Mouse (Mus musculus): ENCODE measurements at regions not wholly inside any gene's neighbourhood (a gene's known extent, or its start where the extent isn't known, plus 50 kb on each side); places are given as distances from the start of the nearest gene placed in this dataset.

- no peak for DNase-seq (ENCODE audit: low read depth)
These were observed 271.7 kb downstream of the Rps6kc1 start for GRCm38 (mm10) chr1:190639846-190640245.

- no peak for DNase-seq (ENCODE audit: low read depth)
These were observed 276.6 kb downstream of the Rps6kc1 start for GRCm38 (mm10) chr1:190634935-190635334.

- DNase-seq (ENCODE audit: low read depth), result no peak
These were observed 279.9 kb downstream of the Rps6kc1 start for GRCm38 (mm10) chr1:190631641-190632040.

- DNase-seq (ENCODE audit: low read depth), result no peak
These were observed 281.4 kb downstream of the Rps6kc1 start for GRCm38 (mm10) chr1:190630193-190630592.

GRCm38 (mm10) chr1:190623916-190624315 is 287.7 kb downstream of the Rps6kc1 start:
- DNase-seq (ENCODE audit: low read depth), result no peak

GRCm38 (mm10) chr1:190600425-190600824 is 311.1 kb downstream of the Rps6kc1 start:
- DNase-seq (ENCODE audit: low read depth), result no peak

- no peak for DNase-seq (ENCODE audit: low read depth)
These were observed 311.9 kb downstream of the Rps6kc1 start for GRCm38 (mm10) chr1:190599622-190600021.

- DNase-seq (ENCODE audit: low read depth), result no peak
These were observed 315.4 kb downstream of the Rps6kc1 start for GRCm38 (mm10) chr1:190596209-190596608.

- DNase-seq (ENCODE audit: low read depth), result no peak
These were observed 319.9 kb downstream of the Rps6kc1 start for GRCm38 (mm10) chr1:190591621-190592020.

- DNase-seq (ENCODE audit: low read depth), result no peak
These were observed 322.0 kb downstream of the Rps6kc1 start for GRCm38 (mm10) chr1:190589586-190589985.

GRCm38 (mm10) chr1:190583272-190583671 is 328.3 kb downstream of the Rps6kc1 start:
- DNase-seq (ENCODE audit: low read depth), result no peak

GRCm38 (mm10) chr1:190580653-190581052 is 330.9 kb downstream of the Rps6kc1 start:
- no peak for DNase-seq (ENCODE audit: low read depth)

GRCm38 (mm10) chr1:190570981-190571380 is 340.6 kb downstream of the Rps6kc1 start:
- no peak for DNase-seq (ENCODE audit: low read depth)

GRCm38 (mm10) chr1:190570563-190570962 is 341.0 kb downstream of the Rps6kc1 start:
- no peak for DNase-seq (ENCODE audit: low read depth)

- no peak for DNase-seq (ENCODE audit: low read depth)
These were observed 344.8 kb downstream of the Rps6kc1 start for GRCm38 (mm10) chr1:190566744-190567143.

- no peak for DNase-seq (ENCODE audit: low read depth)
These were observed 348.6 kb downstream of the Rps6kc1 start for GRCm38 (mm10) chr1:190562865-190563457.

GRCm38 (mm10) chr1:190560086-190560485 is 351.5 kb downstream of the Rps6kc1 start:
- DNase-seq (ENCODE audit: low read depth), result no peak

- no peak for DNase-seq (ENCODE audit: low read depth)
These were observed 369.7 kb downstream of the Rps6kc1 start for GRCm38 (mm10) chr1:190541892-190542291.

GRCm38 (mm10) chr1:190532879-190533676 is 362.6 kb upstream of the Prox1 start:
- DNase-seq (ENCODE audit: low read depth), result no peak

- DNase-seq (ENCODE audit: low read depth), result no peak
These were observed 360.7 kb upstream of the Prox1 start for GRCm38 (mm10) chr1:190531224-190531623.

- no peak for DNase-seq (ENCODE audit: low read depth)
These were observed 359.6 kb upstream of the Prox1 start for GRCm38 (mm10) chr1:190530079-190530478.

GRCm38 (mm10) chr1:190527545-190528137 is 357.1 kb upstream of the Prox1 start:
- no peak for DNase-seq (ENCODE audit: low read depth)

- no peak for DNase-seq (ENCODE audit: low read depth)
These were observed 356.1 kb upstream of the Prox1 start for GRCm38 (mm10) chr1:190526634-190527033.
